ENCODE assay signal across 9 mouse cellular contexts in the genomic region with DNA sequence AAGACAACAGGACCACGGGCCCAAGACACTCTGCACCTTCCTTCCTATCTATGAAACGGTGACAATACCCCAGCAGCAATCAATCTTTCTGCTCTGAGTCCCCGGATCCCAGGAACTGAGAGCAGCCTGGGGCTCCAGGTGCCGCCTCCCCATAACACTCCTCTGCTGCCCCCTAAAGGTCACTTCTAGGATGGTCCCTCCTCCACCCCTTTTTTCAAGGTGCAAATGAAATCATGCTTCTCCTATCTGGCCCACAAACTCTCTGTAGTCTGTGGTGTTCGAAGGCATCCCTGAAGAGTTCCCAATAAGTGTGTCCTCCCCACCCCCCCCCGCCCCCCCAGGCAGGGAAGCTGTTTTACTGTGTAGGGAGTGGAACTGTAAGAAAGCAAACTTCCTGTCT.
DNase-seq lines count a peak whose midpoint lies in the region; ATAC-seq lines count a peak whose summit lies in the region.
"Had no signal": no experiment of that assay in that cellular context is flagged by ENCODE, and none has a peak within 500 bp of the region (broad histone marks: within the 10 kb centered on the region; RNA-seq: fewer than 3 reads in every experiment).

No protein-coding gene starts in this region.

- H3K9ac ChIP-seq in embryonic facial prominence, embryonic 11.5 days (replicated peaks; ENCODE audit: low read length): no peak overlapping the region
- no peak overlapping the region for H3K9ac ChIP-seq in hindbrain, embryonic 16.5 days (ENCODE audit: low read depth, low read length)
- H3K9ac ChIP-seq: heart, embryonic 15.5 days had no signal

- H3K9me3 ChIP-seq in embryonic facial prominence, embryonic 11.5 days (replicated peaks; ENCODE audit: control insufficient read depth, low read length): no peaks in the 10 kb centered on the region
- no peaks in the 10 kb centered on the region for H3K9me3 ChIP-seq in hindbrain, embryonic 16.5 days (ENCODE audit: control insufficient read depth, low read length)
- H3K9me3 ChIP-seq: heart, embryonic 15.5 days had no signal

- H3K36me3 ChIP-seq in embryonic facial prominence, embryonic 11.5 days (replicated peaks; ENCODE audit: control insufficient read depth, insufficient read depth, low read depth, low read length): no peaks in the 10 kb centered on the region
- H3K36me3 ChIP-seq in hindbrain, embryonic 16.5 days (ENCODE audit: control insufficient read depth, insufficient read depth, low read length): no peaks in the 10 kb centered on the region
- H3K36me3 ChIP-seq: heart, embryonic 15.5 days had no signal

- no peak overlapping the region for H3K4me2 ChIP-seq in embryonic facial prominence, embryonic 11.5 days (ENCODE audit: low read depth, low read length)
- no peak overlapping the region for H3K4me2 ChIP-seq in hindbrain, embryonic 16.5 days (ENCODE audit: low read length)
- H3K4me2 ChIP-seq: heart, embryonic 15.5 days had no signal

- ATAC-seq in CD4-positive, CD25-positive, alpha-beta regulatory T cell, adult 4 months: no peak
- ATAC-seq in embryonic facial prominence, embryonic 11.5 days (replicated peaks; ENCODE audit: insufficient number of reproducible peaks, low FRiP score, low TSS enrichment, low read depth): 0 out of 2 replicates have a peak, but pooled peaks have one; percentile 44
- peak; percentile 55 for ATAC-seq in hindbrain, embryonic 16.5 days
- peak; percentile 85 for ATAC-seq in megakaryocyte-erythroid progenitor cell, adult 5-6 weeks (replicated peaks; ENCODE audit: low FRiP score, low TSS enrichment, poor library complexity, severe bottlenecking)

- no peak overlapping the region for H3K27ac ChIP-seq in embryonic facial prominence, embryonic 11.5 days (replicated peaks; ENCODE audit: low read depth, low read length)
- no peak overlapping the region for H3K27ac ChIP-seq in hindbrain, embryonic 16.5 days (ENCODE audit: low read depth, low read length)
- H3K27ac ChIP-seq: heart, embryonic 15.5 days had no signal

- H3K4me1 ChIP-seq in embryonic facial prominence, embryonic 11.5 days (ENCODE audit: control insufficient read depth, insufficient read depth, low read length): no peaks in the 10 kb centered on the region
- no peaks in the 10 kb centered on the region; the same call in 1 of the 2 replicates for H3K4me1 ChIP-seq in hindbrain, embryonic 16.5 days (ENCODE audit: control insufficient read depth, insufficient read depth, low read depth, low read length)
- H3K4me1 ChIP-seq: heart, embryonic 15.5 days had no signal

- H3K27me3 ChIP-seq in embryonic facial prominence, embryonic 11.5 days (ENCODE audit: control insufficient read depth, insufficient read depth, low read length): no peaks in the 10 kb centered on the region
- no peaks in the 10 kb centered on the region for H3K27me3 ChIP-seq in hindbrain, embryonic 16.5 days (replicated peaks; ENCODE audit: control insufficient read depth, insufficient read depth, low read length)

- H3K4me3 ChIP-seq in embryonic facial prominence, embryonic 11.5 days (ENCODE audit: low read depth, low read length): no peak overlapping the region
- H3K4me3 ChIP-seq in hindbrain, embryonic 16.5 days (ENCODE audit: low read length): no peak overlapping the region
- H3K4me3 ChIP-seq: heart, embryonic 15.5 days had no signal

- WGBS in embryonic facial prominence, embryonic 11.5 days: 7% methylated on average over 6 of the region's 6 CpGs
- WGBS in hindbrain, embryonic 16.5 days: 4% methylated on average over 6 of the region's 6 CpGs

- DNase-seq in CD4-positive, CD25-positive, alpha-beta regulatory T cell, adult 2 months (ENCODE audit: low read depth, low spot score): peak; percentile 79
- DNase-seq in adrenal gland, postnatal 25 days: peak; percentile 43
- DNase-seq in embryonic facial prominence, embryonic 11.5 days (ENCODE audit: low spot score): peak; percentile 82
- DNase-seq in layer of hippocampus, postnatal 25 days (ENCODE audit: extremely low spot score in 1 of 2, low spot score in 1 of 2): peak; percentile 36 to 63
- DNase-seq in right cerebral cortex, postnatal 4 days: peak; percentile 51
